Mouse (Mus musculus): ENCODE data around the gene Cdcp2. TPM values are rescaled to one million over a fixed set of nuclear protein-coding genes. Genes with fewer than 3 reads are reported as not detected.
A peak's percentile ranks its signal among the peaks of the same experiment; 100 is the strongest.
"Not testable (repeated sequence)": the region's sequence is repeated elsewhere in the genome, so short reads cannot be mapped to it uniquely, and the experiment has no call there.

The Cdcp2 gene
- total RNA-seq, 2 experiments from 2014 or later, result not detected

- intact Hi-C loops (cut with DNase I), result no loop called here
- peak in 1 of 2 experiments; percentile 24 for DNase-seq (ENCODE audit: low spot score in 2 of 2)
These were observed 12.3 kb upstream of the Cdcp2 start for GRCm38 (mm10) chr4:107084343-107084742.

- intact Hi-C loops (cut with DNase I), result no loop called here
- DNase-seq (ENCODE audit: low spot score in 2 of 2), result peak; percentile 68 to 70
These were observed 11.8 kb upstream of the Cdcp2 start for GRCm38 (mm10) chr4:107084858-107085257.

- intact Hi-C loops (cut with DNase I), result no loop called here
These were observed 5.0 kb upstream of the Cdcp2 start for GRCm38 (mm10) chr4:107091696-107092095.

GRCm38 (mm10) chr4:107094484-107095187 lies 2.1 kb upstream of the Cdcp2 start:
- DNase-seq (ENCODE audit: low spot score in 2 of 2), result no peak
- intact Hi-C loops (cut with DNase I), result no loop called here

More at GRCm38 (mm10) chr4:107091696-107092095, 5.0 kb upstream of the Cdcp2 start:
- DNase-seq (ENCODE audit: low spot score in 2 of 2), result no peak

- no peak for DNase-seq (ENCODE audit: low spot score in 2 of 2)
- intact Hi-C loops (cut with DNase I), result no loop called here
These were observed 648 bp upstream of the Cdcp2 start for GRCm38 (mm10) chr4:107096043-107096442.

GRCm38 (mm10) chr4:107097871-107098270 lies 1.2 kb downstream of the Cdcp2 start:
- intact Hi-C loops (cut with DNase I), result no loop called here
- no peak for DNase-seq (ENCODE audit: low spot score in 2 of 2)

GRCm38 (mm10) chr4:107098375-107098774 lies 1.7 kb downstream of the Cdcp2 start:
- no peak for DNase-seq (ENCODE audit: low spot score in 2 of 2)
- intact Hi-C loops (cut with DNase I), result no loop called here

GRCm38 (mm10) chr4:107098791-107099525 lies 2.3 kb downstream of the Cdcp2 start:
- DNase-seq (ENCODE audit: low spot score in 2 of 2), result no peak
- intact Hi-C loops (cut with DNase I), result no loop called here

GRCm38 (mm10) chr4:107102220-107102619 lies 5.5 kb downstream of the Cdcp2 start:
- intact Hi-C loops (cut with DNase I), result no loop called here
- DNase-seq (ENCODE audit: low spot score in 2 of 2), result no peak

GRCm38 (mm10) chr4:107106777-107107176 lies 10.1 kb downstream of the Cdcp2 start:
- intact Hi-C loops (cut with DNase I), result no loop called here
- no peak for DNase-seq (ENCODE audit: low spot score in 2 of 2)

GRCm38 (mm10) chr4:107108291-107108731 lies 11.6 kb downstream of the Cdcp2 start:
- intact Hi-C loops (cut with DNase I), result no loop called here
- peak in 1 of 2 experiments; percentile 20 for DNase-seq (ENCODE audit: low spot score in 2 of 2)

GRCm38 (mm10) chr4:107109181-107109580 lies 12.5 kb downstream of the Cdcp2 start:
- DNase-seq (ENCODE audit: low spot score in 2 of 2); intact Hi-C loops (cut with DNase I): not testable (repeated sequence)

- DNase-seq (ENCODE audit: low spot score in 2 of 2), result no peak
- intact Hi-C loops (cut with DNase I), result no loop called here
These were observed 17.6 kb downstream of the Cdcp2 start for GRCm38 (mm10) chr4:107114278-107114677.

GRCm38 (mm10) chr4:107117741-107118385 lies 21.2 kb downstream of the Cdcp2 start:
- intact Hi-C loops (cut with DNase I), result no loop called here
- DNase-seq (ENCODE audit: low spot score in 2 of 2), result no peak

- no peak for DNase-seq (ENCODE audit: low spot score in 2 of 2)
- intact Hi-C loops (cut with DNase I), result no loop called here
These were observed 22.4 kb downstream of the Cdcp2 start for GRCm38 (mm10) chr4:107119056-107119455.

GRCm38 (mm10) chr4:107120676-107121075 lies 24.0 kb downstream of the Cdcp2 start:
- DNase-seq (ENCODE audit: low spot score in 2 of 2), result no peak
- intact Hi-C loops (cut with DNase I), result no loop called here

GRCm38 (mm10) chr4:107121165-107121943 lies 24.7 kb downstream of the Cdcp2 start:
- intact Hi-C loops (cut with DNase I), result no loop called here
- DNase-seq (ENCODE audit: low spot score in 2 of 2), result no peak

- DNase-seq (ENCODE audit: low spot score in 2 of 2), result peak in 1 of 2 experiments; percentile 19
- intact Hi-C loops (cut with DNase I), result no loop called here
These were observed 27.7 kb downstream of the Cdcp2 start for GRCm38 (mm10) chr4:107124376-107124775.

GRCm38 (mm10) chr4:107125101-107125500 lies 28.4 kb downstream of the Cdcp2 start:
- DNase-seq (ENCODE audit: low spot score in 2 of 2), result no peak
- intact Hi-C loops (cut with DNase I), result no loop called here

- intact Hi-C loops (cut with DNase I), result no loop called here
These were observed 29.7 kb downstream of the Cdcp2 start for GRCm38 (mm10) chr4:107126389-107126788.

More at GRCm38 (mm10) chr4:107126389-107126788, 29.7 kb downstream of the Cdcp2 start:
- DNase-seq (ENCODE audit: low spot score in 2 of 2), result no peak

All from left cerebral cortex, postnatal 36 days (tissue).